Mouse (Mus musculus) frontal cortex, postnatal 10 days (tissue): ENCODE data around the gene Kirrel2.
A peak's percentile ranks its signal among the peaks of the same experiment; 100 is the strongest.
"Not testable (repeated sequence)": the region's sequence is repeated elsewhere in the genome, so short reads cannot be mapped to it uniquely, and the experiment has no call there.

Experiments used
- DNase-seq, 2 experiments: peaks; one replicate each; pipeline ENCODE4 v3.0.0; 2022; ENCODE audit warnings: low spot score in 2 of 2, mixed read lengths in 1 of 2

Kirrel2 gene

DNA sequence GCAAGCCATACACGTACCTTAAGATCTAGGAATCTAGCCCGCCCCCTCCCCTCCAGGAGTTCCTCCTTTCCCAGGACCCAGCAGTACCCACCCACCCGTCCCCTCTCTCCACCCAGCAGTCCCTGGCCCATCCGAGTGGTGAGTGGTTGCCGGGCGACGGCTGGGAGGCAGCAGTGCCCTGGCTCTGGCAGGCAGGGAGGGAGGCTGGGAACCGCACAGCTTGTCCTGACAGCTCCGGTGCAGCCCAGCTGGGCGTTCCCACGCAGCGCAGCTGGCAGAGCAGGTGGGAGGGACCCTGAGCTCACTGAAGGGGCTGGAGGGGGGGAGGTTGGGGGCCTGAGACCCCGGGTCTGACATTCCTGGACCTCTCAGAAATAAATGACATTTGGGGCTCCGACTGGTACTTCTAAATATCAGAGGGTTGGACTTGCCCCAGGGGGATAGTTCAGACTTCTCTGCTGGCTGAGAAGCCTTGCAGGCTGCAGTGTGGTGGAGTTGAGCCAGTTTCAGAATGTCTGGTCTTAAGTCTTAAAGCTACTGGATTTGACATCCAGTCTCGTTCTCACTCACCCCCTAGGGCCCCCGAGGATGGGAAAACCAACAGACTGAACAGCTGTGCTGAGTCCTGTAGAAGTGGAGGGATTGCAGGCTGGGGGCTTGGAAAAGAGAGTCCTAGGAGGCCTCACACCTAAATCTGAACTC lies at the start of gene Kirrel2, which contains the start of gene Nphs1:
Kirrel2 (minus strand) TSS at position 62 of the 702 bp plus-strand sequence.
Nphs1 (plus strand) TSS at position 687 of the 702 bp plus-strand sequence.
- DNase-seq = peak; percentile 56 to 65

DNA sequence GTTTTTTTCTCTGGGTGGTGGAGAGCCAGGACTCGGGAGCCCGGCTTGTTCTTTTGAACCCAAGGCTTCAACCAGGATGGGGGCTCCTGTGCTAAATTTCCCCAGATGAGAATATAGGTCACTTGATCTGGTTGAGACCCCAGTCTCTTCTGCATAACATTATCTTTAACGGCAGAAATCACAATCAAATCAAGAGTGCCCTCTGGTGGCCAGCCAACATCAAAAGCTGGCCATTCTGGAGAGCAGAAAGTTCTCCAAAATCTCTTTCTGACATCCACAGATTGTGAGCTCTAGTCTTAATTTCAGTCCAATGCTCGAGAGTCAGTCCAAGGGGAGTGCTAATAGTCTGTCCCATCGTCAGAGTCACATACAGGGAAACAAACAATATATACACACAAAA lies 43.7 kb upstream of the Kirrel2 start:
- not testable (repeated sequence) for DNase-seq

DNA sequence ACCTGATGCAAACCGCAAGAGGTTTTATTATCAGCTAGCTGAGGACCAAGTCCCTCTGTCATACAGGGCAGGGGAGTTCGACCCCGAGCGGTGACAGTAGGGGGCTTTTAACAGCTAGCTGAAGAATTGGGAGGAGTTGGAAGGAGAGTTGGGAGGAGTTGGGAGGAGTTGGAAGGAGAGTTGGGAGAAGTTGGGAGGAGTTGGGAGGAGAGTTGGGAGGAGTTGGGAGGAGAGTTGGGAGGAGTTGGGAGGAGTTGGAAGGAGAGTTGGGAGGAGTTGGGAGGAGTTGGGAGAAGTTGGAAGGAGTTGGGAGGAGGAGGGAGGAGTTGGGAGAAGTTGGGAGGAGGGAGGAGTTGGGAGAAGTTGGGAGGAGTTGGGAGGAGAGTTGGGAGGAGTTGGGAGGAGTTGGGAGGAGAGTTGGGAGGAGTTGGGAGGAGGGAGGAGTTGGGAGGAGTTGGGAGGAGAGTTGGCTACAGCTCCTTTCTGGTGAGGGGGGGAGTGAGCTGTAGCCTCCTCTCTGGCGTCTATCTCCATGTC lies 38.1 kb upstream of the Kirrel2 start:
- not testable (repeated sequence) for DNase-seq

GRCm38 (mm10) chr7:30493401-30493931 lies 36.0 kb upstream of the Kirrel2 start, which contains the start of gene Prodh2:
Gene Prodh2, plus strand, starts transcription at chr7:30493622.
- DNase-seq = no peak

GRCm38 (mm10) chr7:30492765-30493164 lies 35.3 kb upstream of the Kirrel2 start:
- peak in 1 of 2 experiments; percentile 66 for DNase-seq

DNA sequence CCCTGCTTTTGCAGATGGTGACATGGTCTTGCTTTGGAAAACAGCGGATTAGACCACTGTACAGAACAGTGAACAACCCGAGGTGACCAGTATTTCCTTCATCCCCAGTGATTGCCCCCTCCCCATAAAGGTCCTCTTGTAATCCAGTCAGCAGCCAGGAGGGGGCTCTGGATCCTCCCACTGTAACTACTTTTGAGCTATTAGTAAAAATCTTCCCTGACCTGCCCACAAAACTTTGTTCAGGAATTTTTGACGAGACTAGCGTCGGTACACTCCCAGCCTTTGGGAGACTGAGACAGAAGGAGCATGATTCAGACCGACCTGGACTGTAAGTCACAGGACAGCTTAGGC lies 33.4 kb upstream of the Kirrel2 start:
- no peak for DNase-seq

- peak in 1 of 2 experiments; percentile 51 for DNase-seq
These were observed 32.9 kb upstream of the Kirrel2 start for GRCm38 (mm10) chr7:30490251-30490956.

- no peak for DNase-seq
These were observed 26.8 kb upstream of the Kirrel2 start for GRCm38 (mm10) chr7:30484250-30484649.

DNA sequence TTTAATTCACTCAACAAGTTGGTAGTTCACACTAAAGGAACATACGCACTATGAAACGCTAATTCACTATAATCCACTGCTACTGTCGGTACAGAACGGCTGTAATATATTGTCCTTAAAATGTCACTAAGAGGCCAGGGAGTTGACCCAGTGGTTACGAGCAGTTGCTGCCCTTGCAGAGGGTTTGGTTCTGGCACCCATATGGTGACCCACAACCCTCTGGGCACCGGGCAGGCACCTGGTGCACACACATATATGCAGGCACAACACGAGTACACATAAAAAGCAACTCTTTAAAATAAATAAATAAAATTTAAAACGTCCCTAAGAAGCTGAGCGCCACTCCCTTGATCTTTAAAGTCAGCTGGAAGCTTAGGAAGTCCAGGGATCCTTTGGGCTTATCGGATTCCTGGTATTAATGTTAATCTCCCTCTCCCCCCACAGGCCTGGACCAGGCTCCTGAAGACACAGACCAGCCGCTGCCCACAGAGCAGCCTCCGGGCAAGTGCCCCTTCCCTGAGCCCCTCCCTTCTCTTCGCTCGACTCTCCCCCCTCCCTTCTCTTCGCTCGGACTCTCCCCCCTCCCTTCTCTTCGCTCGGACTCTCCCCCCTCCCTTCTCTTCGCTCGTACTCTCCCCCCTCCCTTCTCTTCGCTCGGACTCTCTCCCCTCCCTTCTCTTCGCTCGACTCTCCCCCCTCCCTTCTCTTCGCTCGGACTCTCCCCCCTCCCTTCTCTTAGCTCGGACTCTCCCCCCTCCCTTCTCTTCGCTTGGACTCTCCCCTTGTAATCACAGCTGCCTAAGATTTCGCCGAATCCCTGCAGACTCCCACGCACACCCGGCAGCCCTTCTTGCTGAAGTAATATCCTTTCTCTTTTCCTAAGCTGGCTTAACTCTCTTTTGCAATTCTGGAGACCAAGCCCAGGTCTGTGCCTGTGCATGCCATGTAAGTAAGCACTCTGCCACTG lies 20.2 kb upstream of the Kirrel2 start:
- DNase-seq = no peak

GRCm38 (mm10) chr7:30476136-30476535 lies 18.6 kb upstream of the Kirrel2 start:
- DNase-seq = not testable (repeated sequence)

GRCm38 (mm10) chr7:30474999-30475398 lies 17.5 kb upstream of the Kirrel2 start:
- no peak for DNase-seq

GRCm38 (mm10) chr7:30472411-30472810 lies 14.9 kb upstream of the Kirrel2 start:
- DNase-seq = no peak

DNA sequence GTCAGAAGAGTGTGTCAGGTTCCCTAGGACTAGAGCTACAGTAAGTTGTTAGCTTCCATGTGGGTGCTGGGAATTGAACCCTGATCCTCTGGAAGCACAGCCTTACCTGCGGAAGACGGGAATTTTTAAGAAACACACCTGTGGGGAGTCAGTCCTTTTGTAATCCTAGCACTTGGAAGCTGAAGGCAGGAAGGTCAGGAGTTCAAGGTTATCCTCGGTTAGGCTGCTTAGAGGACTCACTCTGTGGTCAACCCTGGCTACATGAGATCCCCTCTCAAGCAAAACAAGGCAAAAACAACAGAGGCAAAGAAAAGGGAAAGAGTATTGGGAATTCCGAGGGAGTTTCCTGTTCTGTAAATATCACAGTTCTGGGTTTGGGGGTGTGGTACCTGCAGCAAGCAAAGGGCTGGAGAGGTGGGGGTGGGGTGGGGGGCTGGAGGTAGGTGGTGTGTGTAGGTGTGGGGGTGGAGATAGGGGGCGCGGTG lies 7.4 kb upstream of the Kirrel2 start:
- DNase-seq = no peak

DNA sequence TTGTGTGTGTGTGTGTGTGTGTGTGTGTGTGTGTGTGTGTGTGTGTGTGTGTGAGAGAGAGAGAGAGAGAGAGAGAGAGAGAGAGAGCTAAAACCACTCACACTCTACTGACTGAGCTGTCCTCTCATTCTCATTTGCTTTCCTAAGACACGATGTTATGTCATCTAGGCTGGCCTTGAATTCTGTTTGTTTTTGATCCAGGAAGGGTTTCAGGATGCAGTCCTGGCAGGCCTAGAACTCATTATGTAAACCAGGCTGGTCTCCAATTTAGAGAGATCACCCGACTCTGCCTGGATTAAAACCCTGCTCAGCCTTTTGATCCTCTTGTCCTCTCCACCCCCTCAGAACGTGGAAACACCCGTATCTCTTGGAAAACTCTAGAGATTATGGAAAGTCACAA lies 6.5 kb upstream of the Kirrel2 start:
- no peak for DNase-seq

- DNase-seq = no peak
These were observed 6.1 kb upstream of the Kirrel2 start for GRCm38 (mm10) chr7:30463568-30463967.

DNA sequence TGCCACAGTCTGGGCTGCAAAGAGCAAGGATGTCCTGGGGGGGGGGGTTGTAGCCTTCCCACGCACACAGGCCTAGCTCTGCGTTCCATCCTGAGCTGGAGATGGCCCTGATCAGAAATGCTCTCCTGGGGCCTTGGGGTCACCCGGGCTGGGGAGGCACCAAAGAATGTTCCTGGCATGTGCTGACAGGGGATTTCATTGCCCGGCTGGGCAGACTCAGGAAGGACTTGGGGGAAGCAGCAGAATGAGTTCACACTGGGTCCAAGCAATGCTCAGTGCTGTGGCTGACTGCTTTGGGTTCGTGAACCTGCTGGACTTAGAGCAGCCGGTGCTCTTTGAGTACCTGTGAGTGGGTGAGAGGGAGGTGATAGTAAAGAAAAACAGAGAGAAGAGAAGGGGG lies 2.0 kb upstream of the Kirrel2 start:
- DNase-seq = no peak

DNA sequence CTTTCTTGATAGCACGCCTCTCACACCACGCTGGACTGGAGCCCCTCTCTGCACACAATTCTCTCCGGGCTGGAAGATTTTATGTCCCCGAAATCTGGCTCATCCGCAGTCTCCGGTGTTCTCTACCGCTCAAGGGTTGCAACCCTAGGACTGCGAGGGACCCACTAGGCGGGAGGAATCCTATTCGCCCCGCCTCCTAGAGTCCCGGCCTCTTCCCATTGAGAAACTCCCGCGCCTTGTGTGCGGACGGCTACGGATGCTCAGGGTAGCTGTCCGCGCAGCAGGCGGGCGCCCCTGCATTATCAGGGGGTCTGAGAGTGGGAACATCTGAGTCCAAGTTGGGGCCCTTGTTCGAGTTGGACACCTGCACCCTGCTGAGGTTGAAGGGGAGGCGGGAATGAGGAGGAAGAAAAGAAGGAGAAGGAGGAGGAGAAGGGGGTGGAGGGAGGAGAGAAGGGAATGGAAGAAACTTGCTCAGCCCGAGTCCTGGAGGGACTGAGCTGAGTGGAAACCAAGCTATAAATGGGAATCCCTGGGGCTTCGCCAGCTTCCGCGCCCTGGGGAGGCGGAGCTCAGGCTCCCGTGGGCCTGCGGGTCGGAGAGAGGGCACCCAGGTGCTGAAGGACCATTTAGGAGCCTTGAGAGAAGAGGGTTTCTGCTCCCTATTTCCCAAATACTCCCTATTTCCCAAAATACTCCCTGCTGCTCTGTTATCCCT lies 420 bp downstream of the Kirrel2 start:
- DNase-seq = no peak

DNA sequence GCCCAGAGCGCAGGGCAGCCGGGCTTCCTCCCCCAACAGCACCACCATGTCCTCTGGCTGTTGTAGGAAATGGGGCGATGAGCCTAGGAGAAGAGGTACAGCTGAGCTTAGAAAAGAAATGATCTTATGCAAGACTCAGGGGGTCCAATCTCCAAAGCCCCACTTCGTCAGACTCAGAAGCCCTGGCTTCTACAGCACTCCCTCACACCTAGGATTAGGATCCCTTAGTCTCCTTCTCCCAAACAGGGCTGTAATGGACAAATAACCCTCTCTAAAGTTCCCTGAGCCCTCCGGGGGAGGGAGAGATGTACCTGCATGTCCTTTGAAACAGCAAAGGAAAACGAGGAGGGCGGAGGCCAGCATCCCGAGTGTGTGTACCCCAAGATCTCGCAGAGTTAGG lies 1.0 kb downstream of the Kirrel2 start:
- DNase-seq = no peak

DNA sequence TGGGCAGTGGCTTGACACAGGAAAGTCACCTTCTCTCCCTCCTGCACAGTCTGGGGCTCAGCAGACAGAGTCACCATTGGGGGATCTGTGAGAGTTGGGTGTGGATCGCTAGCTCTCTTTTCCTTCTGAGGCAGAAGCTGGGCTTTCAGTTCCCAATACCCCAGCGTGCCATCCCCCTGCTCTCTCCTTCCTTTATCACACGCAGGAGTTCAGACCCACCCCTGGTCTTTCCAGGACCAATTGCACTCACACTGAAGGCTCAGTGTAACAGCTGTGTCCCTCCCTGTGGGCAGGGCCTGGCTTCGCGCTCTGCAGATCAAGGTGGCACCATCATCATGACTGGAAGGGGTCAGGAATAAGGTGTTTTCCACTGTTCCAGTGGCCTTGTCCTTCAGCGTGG lies 3.2 kb downstream of the Kirrel2 start:
- DNase-seq = no peak

- no peak for DNase-seq
These were observed 3.7 kb downstream of the Kirrel2 start for GRCm38 (mm10) chr7:30453766-30454165.

DNA sequence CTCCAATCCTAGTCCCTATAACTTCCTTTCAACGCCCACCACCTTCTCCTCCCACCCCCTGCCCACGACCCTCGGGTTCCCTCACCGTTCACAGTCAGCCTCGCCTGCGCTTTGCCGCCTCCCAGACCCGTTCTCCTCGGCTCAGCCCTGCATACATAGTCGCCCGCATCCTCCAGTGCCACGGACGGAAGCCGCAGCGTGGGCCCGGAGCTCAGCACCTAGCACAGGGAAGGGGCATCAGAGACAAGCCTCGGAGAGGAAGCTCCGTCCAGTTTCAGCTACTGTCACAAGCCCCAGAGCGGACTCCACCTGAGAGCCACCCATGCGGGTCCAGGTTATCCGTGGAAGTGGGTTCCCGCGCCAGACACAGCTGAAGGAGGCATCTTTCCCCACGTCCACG lies 4.2 kb downstream of the Kirrel2 start:
- DNase-seq = no peak
